Mouse (Mus musculus) E14TG2a.4 (cell line): ENCODE data around the gene Shank2.

Experiments
- CTCF ChIP-seq: conservative IDR thresholded peaks from 2 replicates; pipeline ENCODE4 v1.5.1; 2014; ENCODE audit warnings: low read length
- NANOG ChIP-seq: IDR thresholded peaks from 2 replicates; pipeline ENCODE4 v1.6.1; 2014; ENCODE audit warnings: borderline replicate concordance, low read length, mixed read lengths
- POU5F1 ChIP-seq: IDR thresholded peaks from 2 replicates; pipeline ENCODE4 v1.6.1; 2014; ENCODE audit warnings: low read length, borderline replicate concordance

GRCm38 (mm10) chr7:144390676-144391075 is 388.9 kb downstream of the Shank2 start:
- TF ChIP-seq CTCF, result no peak
- no peak for TF ChIP-seq NANOG
- TF ChIP-seq POU5F1, result no peak
